Mouse (Mus musculus) left cerebral cortex, adult 8-10 months (tissue): ENCODE results near the gene Thbs2. TPM values are rescaled to one million over a fixed set of nuclear protein-coding genes. Genes with fewer than 3 reads are reported as not detected.
"Not testable (repeated sequence)": the region's sequence is repeated elsewhere in the genome, so short reads cannot be mapped to it uniquely, and the experiment has no call there.

Experiments used
- DNase-seq, 2 experiments: peaks; one replicate each; pipeline ENCODE4 v3.0.0; 2022; ENCODE audit warnings: low spot score in 2 of 2
- total RNA-seq, 4 experiments: library from RNA; stranded (reverse); gene quantifications; 2 replicates each; pipeline ENCODE4 v1.2.4; 2022

The Thbs2 gene
- total RNA-seq, 4 experiments from 2014 or later, result 4.9 to 7.5 (median 6.1) TPM

DNA sequence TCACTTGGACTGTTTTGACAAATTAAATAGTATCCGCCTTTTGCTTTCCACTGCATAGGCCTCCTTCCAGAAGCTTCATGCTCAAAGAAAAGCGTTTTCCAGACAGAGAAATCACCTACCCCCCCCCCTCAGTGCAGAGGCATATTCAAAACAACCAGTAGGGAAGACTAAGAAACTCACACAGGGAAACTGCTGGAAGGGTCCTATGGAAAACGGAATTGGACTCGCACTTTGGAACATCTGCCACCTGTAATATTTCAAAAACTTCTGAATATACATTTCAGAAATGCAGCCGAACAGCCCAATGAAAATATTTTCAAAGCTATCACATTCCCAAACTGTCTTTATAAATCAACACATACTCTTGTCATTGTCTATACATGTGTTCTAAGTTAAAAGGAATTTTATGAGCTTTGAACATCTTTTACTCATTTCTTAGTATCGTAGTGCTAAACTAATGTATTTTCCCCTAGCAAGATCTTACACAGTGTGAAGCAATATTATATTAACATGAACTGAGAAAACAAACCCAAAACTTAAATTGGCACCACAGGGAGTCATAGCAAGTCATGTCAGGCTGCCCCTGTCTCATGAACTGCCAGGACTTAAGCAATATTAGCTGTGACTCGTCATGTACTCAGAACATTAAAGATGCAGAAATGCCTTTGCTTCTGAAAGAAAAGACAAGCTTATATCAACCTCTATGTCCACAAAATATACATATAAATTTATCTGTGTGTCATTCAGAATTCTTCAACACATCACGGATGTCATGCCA is 58.3 kb downstream of the Thbs2 start:
- no peak for DNase-seq

- DNase-seq, result no peak
Observed at GRCm38 (mm10) chr17:14628901-14629300, 65.1 kb downstream of the Thbs2 start.

- no peak for DNase-seq
Observed at GRCm38 (mm10) chr17:14627828-14628338, 66.2 kb downstream of the Thbs2 start.

DNA sequence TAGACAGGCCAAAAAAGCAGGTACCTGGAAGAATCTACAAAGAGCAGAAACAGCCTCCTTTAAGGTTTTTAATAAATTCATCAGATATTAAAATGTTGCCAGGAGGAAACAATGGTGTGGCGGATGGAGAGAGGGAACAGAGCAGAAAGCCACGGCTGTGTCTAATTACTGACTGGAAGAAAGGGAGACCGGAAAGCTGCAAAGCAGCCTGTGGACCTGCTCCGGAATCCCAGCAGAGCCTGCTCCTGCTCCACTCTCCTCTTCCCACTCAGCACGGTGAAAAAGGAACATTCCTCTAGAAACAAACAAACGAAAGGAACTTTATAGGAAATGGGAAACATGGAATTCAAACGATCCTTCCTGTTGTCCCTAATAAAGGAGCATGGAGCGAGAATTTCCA is 69.6 kb downstream of the Thbs2 start:
- DNase-seq, result no peak

DNA sequence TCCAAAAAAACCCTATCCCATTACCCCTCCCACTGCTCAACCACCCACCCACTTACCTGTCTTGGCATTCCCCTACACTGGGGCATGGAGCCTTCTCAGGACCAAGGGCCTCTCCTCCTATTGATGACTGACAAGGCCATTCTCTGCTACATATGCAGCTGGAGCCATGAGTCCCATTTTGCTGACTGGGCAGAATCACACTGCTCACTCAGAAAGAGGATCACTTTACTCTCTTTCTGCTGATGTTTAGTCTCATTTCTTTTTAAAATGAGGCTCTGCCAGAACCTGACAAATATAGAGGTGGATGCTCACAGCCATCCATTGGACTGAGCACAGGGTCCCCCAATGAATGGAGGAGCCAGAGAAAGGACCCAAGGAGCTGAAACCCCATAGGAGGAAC is 73.0 kb downstream of the Thbs2 start:
- not testable (repeated sequence) for DNase-seq

- no peak for DNase-seq
Observed at GRCm38 (mm10) chr17:14620037-14620436, 74.0 kb downstream of the Thbs2 start.

- no peak for DNase-seq
Observed at GRCm38 (mm10) chr17:14619038-14619437, 75.0 kb downstream of the Thbs2 start.

Other genes starting within 250 kb of the Thbs2 start
- 1 to 10 TPM; 2.6 to 3.6 (median 3.1) TPM for gene Wdr27, start 248.9 kb upstream of the Thbs2 start, total RNA-seq
- gene 1600012H06Rik, start 248.9 kb upstream of the Thbs2 start, total RNA-seq, result 10 to 100 TPM; 15.0 to 16.6 (median 15.7) TPM